ENCODE assay signal across 8 mouse cellular contexts in genomic region chr4:137387482-137388058, GRCm38 (mm10). TPM values are rescaled to one million over a fixed set of nuclear protein-coding genes. Genes with fewer than 3 reads are reported as not detected.
A peak's percentile ranks its signal among the peaks of the same experiment; 100 is the strongest.
DNase-seq lines count a peak whose midpoint lies in the region; ATAC-seq and TF ChIP-seq lines count a peak whose summit lies in the region.

No protein-coding gene starts in this region.

- no peak for ATAC-seq in G1E (ENCODE audit: extremely low read depth, insufficient number of reproducible peaks, low FRiP score, poor library complexity, severe bottlenecking)
- ATAC-seq in hindbrain, embryonic 12.5 days (ENCODE audit: low FRiP score) = no peak
- peak; percentile 40 for ATAC-seq in megakaryocyte-erythroid progenitor cell, adult 5-6 weeks (replicated peaks; ENCODE audit: low FRiP score, low TSS enrichment, poor library complexity, severe bottlenecking)

- peaks cover 5% of the 10 kb centered on the region for H3K4me1 ChIP-seq in heart, embryonic 10.5 days
- H3K4me1 ChIP-seq in G1E (ENCODE audit: insufficient read depth, low read depth, low read length) = peaks cover 15% of the 10 kb centered on the region
- peaks cover 9% of the 10 kb centered on the region for H3K4me1 ChIP-seq in hindbrain, embryonic 12.5 days

- H3K4me3 ChIP-seq in heart, embryonic 10.5 days = peak overlapping the region; percentile 80
- peak overlapping the region; percentile 84 for H3K4me3 ChIP-seq in G1E (ENCODE audit: low read depth, low read length)
- peak overlapping the region; percentile 80 for H3K4me3 ChIP-seq in hindbrain, embryonic 12.5 days

- H3K27ac ChIP-seq in heart, embryonic 10.5 days = peak overlapping the region; percentile 96
- H3K27ac ChIP-seq in hindbrain, embryonic 12.5 days = peak overlapping the region; percentile 85

- no peak for DNase-seq in heart, embryonic 10.5 days (ENCODE audit: low spot score)
- DNase-seq in heart, adult 9 months (ENCODE audit: low spot score in 2 of 2) = no peak
- peak; percentile 22 for DNase-seq in G1E (ENCODE audit: low spot score)
- DNase-seq in adrenal gland, adult 2 months = no peak
- DNase-seq in cerebellum, adult 11 months = no peak
- no peak for DNase-seq in kidney, adult 18-20 months

- no peaks in the 10 kb centered on the region for H3K9me3 ChIP-seq in heart, embryonic 10.5 days
- no peaks in the 10 kb centered on the region for H3K9me3 ChIP-seq in G1E (replicated peaks)
- no peaks in the 10 kb centered on the region for H3K9me3 ChIP-seq in hindbrain, embryonic 12.5 days (replicated peaks)

- TF ChIP-seq CTCF in G1E (IDR thresholded peaks at IDR 0.05; ENCODE audit: low read depth, low read length) = no peak

- no peaks in the 10 kb centered on the region; the same call in 1 of the 2 replicates for H3K36me3 ChIP-seq in heart, embryonic 10.5 days
- peaks cover 13% of the 10 kb centered on the region for H3K36me3 ChIP-seq in G1E (replicated peaks)
- H3K36me3 ChIP-seq in hindbrain, embryonic 12.5 days = no peaks in the 10 kb centered on the region

- H3K27me3 ChIP-seq in heart, embryonic 10.5 days (ENCODE audit: insufficient read depth, poor library complexity, severe bottlenecking) = no peaks in the 10 kb centered on the region
- H3K27me3 ChIP-seq in G1E (ENCODE audit: insufficient read depth, low read length) = no peaks in the 10 kb centered on the region
- no peaks in the 10 kb centered on the region for H3K27me3 ChIP-seq in hindbrain, embryonic 12.5 days

- 1% methylated on average over 20 of the region's 20 CpGs for WGBS in heart, embryonic 10.5 days
- 2% methylated on average over 20 of the region's 20 CpGs for WGBS in hindbrain, embryonic 12.5 days

- H3K9ac ChIP-seq in hindbrain, embryonic 12.5 days = peak overlapping the region; percentile 85

- peak overlapping the region; percentile 92 for H3K4me2 ChIP-seq in hindbrain, embryonic 12.5 days (replicated peaks)

RNA-seq across cellular contexts. Expression of gene Cela3a, which starts 22.0 kb away (rescaled TPM):
- not detected in 2 replicates for polyA plus RNA-seq in heart, embryonic 10.5 days (2016; fragmentation: Nextera tagmentation; extraction: Ambion mirVana)
- not detected in 2 replicates for total RNA-seq in G1E (2014; fragmentation: Nextera tagmentation)
- not detected in 2 replicates for total RNA-seq in G1E (2017)
- not detected in 2 replicates for polyA plus RNA-seq in G1E (2012)
- polyA plus RNA-seq in hindbrain, embryonic 12.5 days (2016; fragmentation: Nextera tagmentation; extraction: Ambion mirVana) = not detected in 2 replicates
- not detected in 2 replicates for total RNA-seq in megakaryocyte-erythroid progenitor cell, adult 5-6 weeks (2014; fragmentation: Nextera tagmentation)
- total RNA-seq in megakaryocyte-erythroid progenitor cell, adult 5-6 weeks (2017) = not detected in 2 replicates
- not detected for total RNA-seq in adrenal gland, adult 2 months (2021)
- not detected in 2 replicates for polyA plus RNA-seq in adrenal gland, adult 2 months (2012; rRNA removed)

RNA-seq across cellular contexts. Expression of gene Cdc42, which starts 30.1 kb away (rescaled TPM):
- 550 and 560 TPM in 2 replicates for polyA plus RNA-seq in heart, embryonic 10.5 days (2016; fragmentation: Nextera tagmentation; extraction: Ambion mirVana)
- 398 and 443 TPM in 2 replicates for total RNA-seq in G1E (2014; fragmentation: Nextera tagmentation)
- 557 and 569 TPM in 2 replicates for total RNA-seq in G1E (2017)
- polyA plus RNA-seq in G1E (2012) = 16.3 and 21.0 TPM in 2 replicates
- 666 and 694 TPM in 2 replicates for polyA plus RNA-seq in hindbrain, embryonic 12.5 days (2016; fragmentation: Nextera tagmentation; extraction: Ambion mirVana)
- total RNA-seq in megakaryocyte-erythroid progenitor cell, adult 5-6 weeks (2014; fragmentation: Nextera tagmentation) = 264 and 276 TPM in 2 replicates
- total RNA-seq in megakaryocyte-erythroid progenitor cell, adult 5-6 weeks (2017) = 406 and 434 TPM in 2 replicates
- 100 to 1,000 TPM; 419 to 486 TPM for total RNA-seq in adrenal gland, adult 2 months (2021)
- polyA plus RNA-seq in adrenal gland, adult 2 months (2012; rRNA removed) = 23.1 and 24.7 TPM in 2 replicates

RNA-seq across cellular contexts. Expression of gene Cela3b, which starts 42.8 kb away (rescaled TPM):
- not detected in 2 replicates for polyA plus RNA-seq in heart, embryonic 10.5 days (2016; fragmentation: Nextera tagmentation; extraction: Ambion mirVana)
- not detected in 2 replicates for total RNA-seq in G1E (2014; fragmentation: Nextera tagmentation)
- total RNA-seq in G1E (2017) = not detected in 2 replicates
- polyA plus RNA-seq in G1E (2012) = not detected in 2 replicates
- not detected in 2 replicates for polyA plus RNA-seq in hindbrain, embryonic 12.5 days (2016; fragmentation: Nextera tagmentation; extraction: Ambion mirVana)
- total RNA-seq in megakaryocyte-erythroid progenitor cell, adult 5-6 weeks (2014; fragmentation: Nextera tagmentation) = not detected in 2 replicates
- total RNA-seq in megakaryocyte-erythroid progenitor cell, adult 5-6 weeks (2017) = not detected in 2 replicates
- not detected for total RNA-seq in adrenal gland, adult 2 months (2021)
- 0.16 and 0.33 TPM in 2 replicates for polyA plus RNA-seq in adrenal gland, adult 2 months (2012; rRNA removed)

Comparison
In these comparisons a context has a peak if more than half of its experiments do, and no peak if none do; other contexts are left out.
1. RNA of gene Cdc42, which starts 30.1 kb away (polyA plus RNA-seq): 666 to 694 TPM in hindbrain, embryonic 12.5 days and 550 to 560 TPM in heart, embryonic 10.5 days; 23.1 to 24.7 TPM in adrenal gland, adult 2 months and 16.3 to 21.0 TPM in G1E; every median in the first group is over 10 times any median in the second.
2. Peak in every context shown above with its lines, with median percentiles within 50 percentile points of each other: H3K4me3 ChIP-seq.